Mouse (Mus musculus) gastrocnemius, adult 2 months (tissue): Measurements from ENCODE around the gene Btbd1. TPM values are rescaled to one million over a fixed set of nuclear protein-coding genes. Genes with fewer than 3 reads are reported as not detected.

Experiments used
- DNase-seq: peaks from one replicate; pipeline ENCODE4 v3.0.0; 2022
- H3K27ac ChIP-seq: fragments of 200-600 bp; 2 replicates; pipeline ENCODE4 v1.8.1; 2022; ENCODE audit warnings: mild to moderate bottlenecking
- H3K4me3 ChIP-seq: fragments of 200-600 bp; 2 replicates; pipeline ENCODE4 v1.8.1; 2022; ENCODE audit warnings: mild to moderate bottlenecking, moderate library complexity
- CTCF ChIP-seq: fragments of 200-600 bp; IDR thresholded peaks from 2 replicates; pipeline ENCODE4 v1.8.1; 2022; ENCODE audit warnings: antibody characterized with exemption, mild to moderate bottlenecking, moderate library complexity
- intact Hi-C: fragments of 180-260 bp; cut with DNase I; formaldehyde crosslinking; loops from one replicate; pipeline ENCODE4 v1.15.1; 2025
- total RNA-seq, 2 experiments: library from RNA; stranded (reverse); gene quantifications; 2 replicates each; pipeline ENCODE4 v1.2.3; 2021

The Btbd1 gene
- total RNA-seq, 2 experiments from 2014 or later: 145 to 194 TPM

GRCm38 (mm10) chr7:81861461-81861860 is 32.2 kb upstream of the Btbd1 start:
- Histone ChIP-seq H3K4me3 (peak overlapping the region; percentile 83), H3K27ac (peak overlapping the region; percentile 75)
- intact Hi-C loops: loop anchor here (5.0 kb wide), 1 partner anchor 74 kb away; the partner anchor contains the start of gene 3110040N11Rik
- no peak for DNase-seq
- TF ChIP-seq CTCF: no peak

- intact Hi-C loops: loop anchor here (5.0 kb wide), 1 partner anchor 74 kb away; the partner anchor contains the start of gene 3110040N11Rik
- no peak for DNase-seq
- Histone ChIP-seq H3K27ac (peak overlapping the region; percentile 75; the same call in 1 of the 2 replicates), H3K4me3 (peak overlapping the region; percentile 83)
- TF ChIP-seq CTCF: no peak
Measured at GRCm38 (mm10) chr7:81860996-81861395, 31.8 kb upstream of the Btbd1 start.

- TF ChIP-seq CTCF: no peak
- DNase-seq: peak; percentile 58
- peak overlapping the region; percentile 83 for H3K4me3 ChIP-seq
Measured at GRCm38 (mm10) chr7:81860071-81860470, 30.8 kb upstream of the Btbd1 start.

GRCm38 (mm10) chr7:81858968-81859721 is 29.9 kb upstream of the Btbd1 start, which contains the start of gene Tm6sf1:
TSS of gene Tm6sf1 (plus strand) at chr7:81859001.
- peak within 1 kb of the TSS; percentile 82 for H3K27ac ChIP-seq

More at GRCm38 (mm10) chr7:81860071-81860470, 30.8 kb upstream of the Btbd1 start:
- intact Hi-C loops: loop anchor here (5.0 kb wide), 1 partner anchor 73 kb away; the partner anchor contains the start of gene 3110040N11Rik
- H3K27ac ChIP-seq: peak overlapping the region; percentile 82

GRCm38 (mm10) chr7:81858236-81858635 is 29.0 kb upstream of the Btbd1 start:
- intact Hi-C loops: no loop called here
- H3K4me3 ChIP-seq: peak overlapping the region; percentile 83
- TF ChIP-seq CTCF: no peak
- DNase-seq: no peak
- peak overlapping the region; percentile 82; the same call in 1 of the 2 replicates for H3K27ac ChIP-seq

More at GRCm38 (mm10) chr7:81858968-81859721, 29.9 kb upstream of the Btbd1 start, which contains the start of gene Tm6sf1:
- no peak for TF ChIP-seq CTCF
- intact Hi-C loops: no loop called here
- H3K4me3 ChIP-seq: peak within 1 kb of the TSS; percentile 83
- DNase-seq: peak; percentile 63

- Histone ChIP-seq H3K4me3 (no peak overlapping the region), H3K27ac (no peak overlapping the region)
- DNase-seq: no peak
- TF ChIP-seq CTCF: no peak
- intact Hi-C loops: no loop called here
Measured at GRCm38 (mm10) chr7:81856221-81856620, 27.0 kb upstream of the Btbd1 start.

- Histone ChIP-seq H3K4me3 (no peak within 1 kb of the TSS), H3K27ac (no peak within 1 kb of the TSS)
- DNase-seq: no peak
- TF ChIP-seq CTCF: no peak
- intact Hi-C loops: no loop called here
Measured at GRCm38 (mm10) chr7:81855694-81856093, 26.5 kb upstream of the Btbd1 start, which contains the start of gene Gm10160. TSS of gene Gm10160 (minus strand) at chr7:81855794.

GRCm38 (mm10) chr7:81854568-81855307 is 25.5 kb upstream of the Btbd1 start:
- H3K4me3 ChIP-seq: no peak overlapping the region

GRCm38 (mm10) chr7:81851706-81852105 is 22.5 kb upstream of the Btbd1 start:
- DNase-seq: no peak
- TF ChIP-seq CTCF: no peak
- peak overlapping the region; percentile 24; the same call in 1 of the 2 replicates for H3K27ac ChIP-seq
- H3K4me3 ChIP-seq: no peak overlapping the region
- intact Hi-C loops: no loop called here

More at GRCm38 (mm10) chr7:81854568-81855307, 25.5 kb upstream of the Btbd1 start:
- no peak overlapping the region for H3K27ac ChIP-seq
- TF ChIP-seq CTCF: no peak
- DNase-seq: no peak
- intact Hi-C loops: no loop called here

- TF ChIP-seq CTCF: no peak
- intact Hi-C loops: no loop called here
- DNase-seq: no peak
- Histone ChIP-seq H3K27ac (peak overlapping the region; percentile 35), H3K4me3 (no peak overlapping the region)
Measured at GRCm38 (mm10) chr7:81850171-81850570, 20.9 kb upstream of the Btbd1 start.

- peak overlapping the region; percentile 35 for H3K27ac ChIP-seq
- TF ChIP-seq CTCF: no peak
- H3K4me3 ChIP-seq: no peak overlapping the region
- DNase-seq: no peak
- intact Hi-C loops: no loop called here
Measured at GRCm38 (mm10) chr7:81849633-81850032, 20.4 kb upstream of the Btbd1 start.

- DNase-seq: no peak
- no peak overlapping the region for H3K4me3 ChIP-seq
- intact Hi-C loops: no loop called here
- no peak for TF ChIP-seq CTCF
- H3K27ac ChIP-seq: peak overlapping the region; percentile 35; the same call in 1 of the 2 replicates
Measured at GRCm38 (mm10) chr7:81849214-81849613, 20.0 kb upstream of the Btbd1 start.

- Histone ChIP-seq H3K27ac (no peak overlapping the region), H3K4me3 (no peak overlapping the region)
- intact Hi-C loops: no loop called here
- no peak for TF ChIP-seq CTCF
- DNase-seq: no peak
Measured at GRCm38 (mm10) chr7:81847777-81848176, 18.5 kb upstream of the Btbd1 start.
